11 mouse cellular contexts compared by ENCODE assay signal in the genomic region with DNA sequence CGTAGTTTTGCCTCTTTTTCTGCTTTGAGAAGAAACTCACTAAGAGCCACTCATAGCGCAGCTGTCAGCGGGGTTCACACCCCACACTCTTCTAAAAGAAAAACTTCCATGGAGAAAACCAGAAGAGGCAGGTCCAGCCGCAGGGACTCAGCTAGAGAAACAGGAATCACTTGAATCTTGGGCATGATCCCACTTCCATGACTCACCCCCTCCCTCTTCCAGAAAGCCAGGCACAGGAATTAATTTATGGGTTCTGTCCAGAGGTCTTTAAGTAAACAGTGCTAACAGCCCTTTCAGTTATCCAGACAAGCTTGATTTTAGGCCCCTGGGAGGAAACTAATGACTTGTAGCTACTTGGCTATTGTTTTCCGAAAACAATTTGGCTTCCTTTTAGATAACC.
A peak's percentile ranks its signal among the peaks of the same experiment; 100 is the strongest.
DNase-seq lines count a peak whose midpoint lies in the region; ATAC-seq lines count a peak whose summit lies in the region.
"Had no signal": no experiment of that assay in that cellular context is flagged by ENCODE, and none has a peak within 500 bp of the region (broad histone marks: within the 10 kb centered on the region; RNA-seq: fewer than 3 reads in every experiment).

No protein-coding gene starts in this region.

- H3K36me3 ChIP-seq in forebrain, embryonic 14.5 days (ENCODE audit: control insufficient read depth, insufficient read depth, low read length), result no peaks in the 10 kb centered on the region

- no peak overlapping the region for H3K27ac ChIP-seq in forebrain, embryonic 14.5 days (ENCODE audit: low read depth, low read length)
- H3K27ac ChIP-seq: left cerebral cortex, adult 2 months had no signal

- H3K9ac ChIP-seq in forebrain, embryonic 14.5 days (ENCODE audit: low read length), result no peak overlapping the region

- no peak for ATAC-seq in forebrain, embryonic 14.5 days

- no peaks in the 10 kb centered on the region for H3K4me1 ChIP-seq in forebrain, embryonic 14.5 days (ENCODE audit: control insufficient read depth, insufficient read depth, low read length)

- H3K27me3 ChIP-seq in forebrain, embryonic 14.5 days (replicated peaks; ENCODE audit: control insufficient read depth, insufficient read depth, low read length), result no peaks in the 10 kb centered on the region

- WGBS in forebrain, embryonic 14.5 days, result 55% methylated on average over 5 of the region's 5 CpGs

- H3K4me3 ChIP-seq in forebrain, embryonic 14.5 days (ENCODE audit: low read depth, low read length), result no peak overlapping the region
- H3K4me3 ChIP-seq: left cerebral cortex, adult 2 months had no signal

- DNase-seq in urinary bladder, postnatal 14 days (ENCODE audit: low spot score), result peak; percentile 63
- DNase-seq in urinary bladder, adult 2 months (ENCODE audit: low spot score), result no peak
- DNase-seq in gastrocnemius, postnatal 10 days, result peak; percentile 21
- DNase-seq in lung, adult 18-20 months, result peak; percentile 49 to 70
- DNase-seq in urinary bladder, postnatal 4 days (ENCODE audit: low spot score in 2 of 2), result peak; percentile 29 to 65
- DNase-seq in MN1 (ENCODE audit: low spot score), result no peak
- DNase-seq in left cerebral cortex, postnatal 14 days (ENCODE audit: low spot score in 2 of 2), result no peak
- no peak for DNase-seq in forebrain, embryonic 14.5 days (ENCODE audit: low spot score)
- DNase-seq: cerebellum, adult 9-10 months; thymus, adult 18-20 months had no signal

- intact Hi-C loops in left cerebral cortex, postnatal 14 days (cut with DNase I), result no loop called here

- H3K9me3 ChIP-seq in forebrain, embryonic 14.5 days (replicated peaks; ENCODE audit: control insufficient read depth, low read length), result no peaks in the 10 kb centered on the region

- H3K4me2 ChIP-seq in forebrain, embryonic 14.5 days (ENCODE audit: low read length), result no peak overlapping the region

Comparison
In these comparisons a context has a peak if more than half of its experiments do, and no peak if none do; other contexts are left out.
1. DNase-seq: peak in urinary bladder, postnatal 14 days (single experiment), gastrocnemius, postnatal 10 days (single experiment), lung, adult 18-20 months (2 of 2) and urinary bladder, postnatal 4 days (2 of 2); none in urinary bladder, adult 2 months (single experiment), MN1 (single experiment), left cerebral cortex, postnatal 14 days (0 of 2) and forebrain, embryonic 14.5 days (single experiment).